Mouse (Mus musculus): ENCODE data around the gene Acot2. TPM values are rescaled to one million over a fixed set of nuclear protein-coding genes. Genes with fewer than 3 reads are reported as not detected.
"Not testable (repeated sequence)": the region's sequence is repeated elsewhere in the genome, so short reads cannot be mapped to it uniquely, and the experiment has no call there.

The Acot2 gene
- total RNA-seq, 2 experiments from 2014 or later: 20.4 to 24.4 TPM

DNA sequence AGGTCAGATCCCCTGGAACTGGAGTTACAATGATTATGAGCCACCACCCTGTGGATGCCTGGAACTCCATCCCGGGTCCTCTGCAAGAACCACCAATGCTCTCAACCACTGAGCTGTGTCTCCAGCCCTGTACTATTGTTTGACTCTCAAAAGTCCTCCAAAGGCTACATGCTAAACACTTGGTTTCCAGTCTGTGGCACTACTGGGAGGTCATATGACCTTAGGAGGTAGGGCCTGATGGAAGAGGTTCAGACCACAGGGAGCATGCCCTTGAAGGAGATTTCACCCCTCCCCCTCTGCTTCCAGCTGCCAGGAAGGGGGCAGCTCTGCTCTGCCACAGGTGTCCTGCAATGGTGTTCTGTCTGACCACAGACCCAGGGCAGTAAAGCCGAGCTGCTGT, 45.6 kb downstream of the Acot2 start:
- not testable (repeated sequence) for DNase-seq (ENCODE audit: low spot score in 2 of 2)

- DNase-seq (ENCODE audit: low spot score in 2 of 2): no peak
Observed at GRCm38 (mm10) chr12:84034108-84034507, 46.4 kb downstream of the Acot2 start.

DNA sequence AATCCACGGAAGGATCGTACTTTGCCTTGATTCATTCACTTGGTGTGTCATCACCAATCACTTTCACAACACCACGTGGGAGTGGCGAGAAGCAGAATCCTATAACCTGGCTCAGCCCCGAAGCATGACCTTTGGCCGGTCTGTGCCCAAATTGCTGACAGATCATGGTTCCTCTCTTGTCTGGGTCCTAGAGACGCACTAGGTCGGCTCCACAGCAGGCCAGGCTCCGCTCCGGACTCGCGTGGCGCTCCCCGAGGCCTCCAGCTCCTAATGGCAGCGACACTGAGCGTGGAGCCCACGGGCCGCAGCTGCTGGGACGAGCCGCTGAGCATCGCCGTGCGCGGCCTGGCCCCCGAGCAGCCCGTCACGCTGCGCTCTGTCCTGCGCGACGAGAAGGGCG, 50.6 kb downstream of the Acot2 start, which contains the start of gene Acot4:
Gene Acot4, plus strand, starts transcription at position 139 of the 400 bp plus-strand sequence.
- not testable (repeated sequence) for DNase-seq (ENCODE audit: low spot score in 2 of 2)

DNA sequence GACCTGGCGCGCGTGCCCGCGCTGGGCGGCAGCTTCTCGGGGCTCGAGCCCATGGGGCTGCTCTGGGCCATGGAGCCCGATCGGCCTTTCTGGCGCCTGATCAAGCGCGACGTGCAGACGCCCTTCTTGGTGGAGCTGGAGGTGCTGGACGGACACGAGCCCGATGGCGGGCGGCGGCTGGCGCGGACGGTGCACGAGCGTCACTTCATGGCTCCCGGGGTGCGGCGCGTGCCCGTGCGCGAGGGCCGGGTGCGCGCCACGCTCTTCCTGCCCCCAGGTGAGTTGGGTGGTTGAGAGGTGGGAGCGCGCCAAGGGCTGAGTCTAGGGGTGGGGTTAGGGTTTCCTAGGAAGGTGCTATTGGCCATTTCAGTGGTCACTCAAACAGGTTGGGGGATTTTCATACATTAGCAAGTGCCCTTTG, 51.0 kb downstream of the Acot2 start, which contains the start of gene Gm49366:
Gene Gm49366, plus strand, starts transcription at position 245 of the 421 bp plus-strand sequence.
- peak in 1 of 2 experiments; percentile 22 for DNase-seq (ENCODE audit: low spot score in 2 of 2)

DNA sequence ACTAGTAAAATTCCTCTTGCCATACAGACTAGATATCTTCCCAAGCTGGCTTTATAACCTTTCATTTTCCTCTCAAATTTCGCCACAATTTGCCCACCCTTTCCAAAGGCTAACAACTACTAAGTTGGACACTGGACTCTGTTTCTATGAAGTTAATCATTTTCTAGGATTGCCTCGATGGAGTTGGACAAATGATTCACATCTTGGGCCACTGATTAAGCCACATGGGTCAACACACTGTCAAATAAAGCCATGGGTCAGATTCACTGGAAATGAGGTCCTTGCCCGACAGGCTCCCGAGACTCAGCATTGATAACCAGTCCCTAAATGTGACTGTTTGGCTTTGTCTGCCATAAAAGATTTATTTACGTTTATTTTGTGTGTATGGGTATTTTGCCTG, 54.6 kb downstream of the Acot2 start:
- no peak for DNase-seq (ENCODE audit: low spot score in 2 of 2)

Other genes with a start within 250 kb of the Acot2 start
- 1 to 10 TPM; 4.0 to 4.1 TPM for gene Papln, start 224.2 kb upstream of the Acot2 start, total RNA-seq (2021)
- 10 to 100 TPM; 26.5 to 28.8 TPM for gene Numb, start 65.9 kb upstream of the Acot2 start, total RNA-seq (2021)
- 1 to 10 TPM; 5.6 to 6.2 TPM for gene Riox1, start 37.3 kb upstream of the Acot2 start, total RNA-seq (2021)
- not detected for gene Heatr4, start 3.0 kb upstream of the Acot2 start, total RNA-seq (2021)
- gene Acot1, start 21.6 kb downstream of the Acot2 start, total RNA-seq (2021): 10 to 100 TPM; 18.4 to 21.5 TPM
- gene Acot4, start 50.5 kb downstream of the Acot2 start, total RNA-seq (2021): under 1 TPM; 0.32 to 0.93 TPM
- gene Gm49366, start 51.1 kb downstream of the Acot2 start, total RNA-seq (2021): not detected
- gene Acot3, start 64.3 kb downstream of the Acot2 start, total RNA-seq (2021): not detected
- under 1 TPM; 0.21 to 0.34 TPM for gene Acot5, start 81.5 kb downstream of the Acot2 start, total RNA-seq (2021)
- 1 to 10 TPM; 3.2 to 4.3 TPM for gene Acot6, start 112.8 kb downstream of the Acot2 start, total RNA-seq (2021)
- gene Dnal1, start 126.5 kb downstream of the Acot2 start, total RNA-seq (2021): 10 to 100 TPM; 10.2 to 14.8 TPM
- gene Pnma1, start 160.6 kb downstream of the Acot2 start, total RNA-seq (2021): under 1 TPM; 0.54 to 0.81 TPM
- 10 to 100 TPM; 22.0 to 23.3 TPM for gene Elmsan1, start 231.0 kb downstream of the Acot2 start, total RNA-seq (2021)

Data from gastrocnemius, postnatal 4 days (tissue).